Mouse (Mus musculus) stomach, embryonic 16.5 days (tissue): Measurements from ENCODE around the gene Capns1. TPM values are rescaled to one million over a fixed set of nuclear protein-coding genes. Genes with fewer than 3 reads are reported as not detected.
"Not testable (repeated sequence)": the region's sequence is repeated elsewhere in the genome, so short reads cannot be mapped to it uniquely, and the experiment has no call there.

Experiments
- ATAC-seq: fragments of 200-750 bp; cut with Nextera tagmentation; 2 replicates; pipeline ENCODE4 v1.8.0; 2017; ENCODE audit warnings: moderate number of reproducible peaks, moderate TSS enrichment; ENCODE audit not compliant: insufficient read depth, low FRiP score
- H3K27ac ChIP-seq: fragments of 300-500 bp; sonication (generic); 2 replicates; pipeline ENCODE4 v1.5.1; 2014; ENCODE audit warnings: low read length
- H3K27me3 ChIP-seq: fragments of 300-500 bp; sonication (generic); 2 replicates; pipeline ENCODE4 v1.6.1; 2014; ENCODE audit warnings: low read length, control low read depth, mixed read lengths; ENCODE audit not compliant: control insufficient read depth, insufficient read depth
- H3K36me3 ChIP-seq: fragments of 300-500 bp; sonication (generic); 2 replicates; pipeline ENCODE4 v1.6.1; 2014; ENCODE audit warnings: low read length; ENCODE audit not compliant: control insufficient read depth, insufficient read depth
- H3K4me1 ChIP-seq: fragments of 300-500 bp; sonication (generic); 2 replicates; pipeline ENCODE4 v1.6.1; 2014; ENCODE audit warnings: low read length, control low read depth, mixed read lengths; ENCODE audit not compliant: control insufficient read depth, insufficient read depth
- H3K4me2 ChIP-seq: fragments of 300-500 bp; sonication (generic); 2 replicates; pipeline ENCODE4 v1.6.1; 2014; ENCODE audit warnings: low read depth, low read length, mixed read lengths
- H3K4me3 ChIP-seq: fragments of 300-500 bp; sonication (generic); replicated peaks from 2 replicates; pipeline ENCODE4 v1.5.1; 2014; ENCODE audit warnings: mild to moderate bottlenecking, low read length
- H3K9ac ChIP-seq: fragments of 300-500 bp; sonication (generic); 2 replicates; pipeline ENCODE4 v1.6.1; 2014; ENCODE audit warnings: low read length
- H3K9me3 ChIP-seq: fragments of 300-500 bp; sonication (generic); replicated peaks from 2 replicates; pipeline ENCODE4 v1.6.1; 2016; ENCODE audit warnings: low read length, control low read depth; ENCODE audit not compliant: control insufficient read depth
- WGBS: fragments of 180-500 bp; shearing (Covaris S2); extraction: QIAGEN DNeasy Blood & Tissue Kit; methylation state at CpG from one replicate; pipeline ENCODE4 v1.1.7; 2014; 5-methylcytosine and 5-hydroxymethylcytosine counted together
- polyA plus RNA-seq: library from polyadenylated mRNA; unstranded; fragments of >200 nt; fragmentation: Nextera tagmentation; extraction: Ambion mirVana; gene quantifications from 2 replicates; pipeline ENCODE4 v1.2.1, GENCODE M21; 2015

Capns1 gene
- polyA plus RNA-seq = 90.0 and 98.5 TPM in 2 replicates

DNA sequence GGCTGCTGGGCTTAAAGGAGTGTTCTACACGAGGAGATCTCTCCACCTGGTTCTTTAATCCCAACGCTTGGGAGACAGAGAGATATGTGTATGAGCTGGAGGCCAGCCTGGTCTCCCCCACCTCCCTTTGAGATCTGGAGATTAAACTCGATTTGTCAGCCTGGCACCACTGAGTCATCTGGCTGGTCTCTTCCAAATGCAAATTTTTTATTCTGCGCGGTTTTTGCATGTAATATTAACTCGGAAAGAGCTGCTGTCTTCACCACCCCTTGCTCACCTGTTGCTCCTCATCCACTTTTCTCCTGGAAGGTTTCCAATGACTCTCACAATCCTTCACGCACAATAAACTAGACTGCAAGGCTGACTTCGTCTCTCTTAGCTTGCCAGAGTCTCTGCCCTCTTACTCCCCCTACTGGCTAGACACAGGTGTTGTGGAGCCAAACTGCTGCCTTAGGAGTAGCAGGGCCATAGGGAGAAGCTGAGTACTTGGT lies at the start of gene Capns1:
Gene Capns1, minus strand, starts transcription at position 331 of the 491 bp plus-strand sequence.
- Histone ChIP-seq H3K9me3 (no peaks in the 10 kb centered on the region), H3K4me3 (no peak within 1 kb of the TSS), H3K9ac (no peak within 1 kb of the TSS), H3K27ac (peak within 1 kb of the TSS; percentile 13; the same call in 1 of the 2 replicates), H3K27me3 (no peaks in the 10 kb centered on the region), H3K4me1 (peaks cover 10% of the 10 kb centered on the region), H3K4me2 (0 out of 2 replicates have a peak within 1 kb of the TSS, but pooled peaks have one; percentile 17), H3K36me3 (no peaks in the 10 kb centered on the region)
- WGBS = 6% methylated on average over 8 of the region's 8 CpGs
- 0 out of 2 replicates have a peak, but pooled peaks have one; percentile 7 for ATAC-seq

DNA sequence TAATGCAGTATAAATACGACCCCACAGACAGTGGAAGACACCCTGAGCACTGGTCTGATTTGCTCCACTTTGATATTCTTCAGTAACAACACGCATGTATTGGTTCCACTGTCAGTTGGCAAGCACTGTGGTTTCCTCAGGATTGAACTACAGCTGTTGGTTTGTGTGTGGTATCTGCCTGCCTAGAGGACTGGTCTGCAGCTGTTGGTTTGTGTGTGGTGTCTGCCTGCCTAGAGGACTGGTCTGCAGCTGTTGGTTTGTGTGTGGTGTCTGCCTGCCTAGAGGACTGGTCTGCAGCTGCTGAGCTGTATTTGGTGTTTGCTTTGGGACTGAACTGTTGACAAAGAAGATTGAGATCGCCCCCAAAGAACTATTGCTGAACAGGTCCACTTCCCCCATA lies 38.8 kb upstream of the Capns1 start:
- not testable (repeated sequence) for H3K27me3 ChIP-seq, H3K4me2 ChIP-seq, H3K27ac ChIP-seq, H3K4me1 ChIP-seq, H3K9me3 ChIP-seq, H3K9ac ChIP-seq, H3K4me3 ChIP-seq, H3K36me3 ChIP-seq, ATAC-seq
- 85% methylated on average over 3 of the region's 3 CpGs for WGBS

DNA sequence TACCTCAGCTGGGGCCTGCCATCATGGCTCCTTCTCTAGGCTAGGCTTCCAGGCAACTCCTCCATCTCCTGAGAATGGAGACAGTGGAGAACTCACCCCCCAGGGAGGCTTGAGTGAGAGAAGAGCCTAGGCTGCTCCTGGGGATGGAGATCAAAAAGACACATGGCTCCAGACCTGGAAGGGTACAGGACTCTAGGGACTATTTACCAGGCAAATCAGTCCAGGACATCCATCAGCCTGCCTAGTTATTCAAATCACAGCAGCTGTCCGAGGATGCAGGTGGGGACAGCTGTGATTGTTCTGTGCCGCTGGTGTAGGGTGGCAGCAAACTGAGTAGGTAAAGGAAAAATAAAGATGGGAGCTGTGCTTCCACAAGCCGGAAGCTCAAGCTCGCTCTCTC lies 37.0 kb upstream of the Capns1 start, which contains the start of gene Ovol3:
Gene Ovol3, minus strand, starts transcription at position 101 of the 400 bp plus-strand sequence.
- Histone ChIP-seq H3K27ac (no peak within 1 kb of the TSS), H3K9me3 (no peaks in the 10 kb centered on the region), H3K36me3 (no peaks in the 10 kb centered on the region), H3K4me3 (no peak within 1 kb of the TSS), H3K9ac (no peak within 1 kb of the TSS), H3K27me3 (no peaks in the 10 kb centered on the region), H3K4me2 (no peak within 1 kb of the TSS), H3K4me1 (peaks cover 14% of the 10 kb centered on the region)
- WGBS = 77% methylated on average over 4 of the region's 4 CpGs
- no peak for ATAC-seq

DNA sequence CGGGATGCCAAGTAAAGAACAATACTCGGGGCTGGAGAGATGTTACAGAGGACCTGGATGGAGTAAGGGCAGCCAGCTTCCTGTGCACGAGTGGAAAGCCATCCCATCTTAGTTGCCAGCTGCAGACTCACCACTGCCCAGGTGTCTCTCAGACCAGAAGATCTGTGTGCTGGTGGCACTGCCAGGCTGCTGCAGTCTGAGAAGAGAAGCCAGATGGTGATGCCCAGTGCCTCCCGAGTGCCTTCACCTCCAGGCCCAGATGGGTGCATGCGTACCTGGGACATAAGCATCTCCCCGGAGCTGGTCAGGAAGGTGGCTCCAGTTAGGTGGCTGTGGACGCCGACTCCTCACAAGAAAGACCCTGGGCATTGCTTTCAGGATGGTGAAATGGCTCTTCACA lies 36.5 kb upstream of the Capns1 start:
- Histone ChIP-seq H3K4me3 (no peak overlapping the region), H3K4me1 (peaks cover 14% of the 10 kb centered on the region), H3K9ac (no peak overlapping the region), H3K36me3 (no peaks in the 10 kb centered on the region), H3K27me3 (no peaks in the 10 kb centered on the region), H3K9me3 (no peaks in the 10 kb centered on the region), H3K27ac (no peak overlapping the region), H3K4me2 (no peak overlapping the region)
- WGBS = 88% methylated on average over 8 of the region's 8 CpGs
- no peak for ATAC-seq

DNA sequence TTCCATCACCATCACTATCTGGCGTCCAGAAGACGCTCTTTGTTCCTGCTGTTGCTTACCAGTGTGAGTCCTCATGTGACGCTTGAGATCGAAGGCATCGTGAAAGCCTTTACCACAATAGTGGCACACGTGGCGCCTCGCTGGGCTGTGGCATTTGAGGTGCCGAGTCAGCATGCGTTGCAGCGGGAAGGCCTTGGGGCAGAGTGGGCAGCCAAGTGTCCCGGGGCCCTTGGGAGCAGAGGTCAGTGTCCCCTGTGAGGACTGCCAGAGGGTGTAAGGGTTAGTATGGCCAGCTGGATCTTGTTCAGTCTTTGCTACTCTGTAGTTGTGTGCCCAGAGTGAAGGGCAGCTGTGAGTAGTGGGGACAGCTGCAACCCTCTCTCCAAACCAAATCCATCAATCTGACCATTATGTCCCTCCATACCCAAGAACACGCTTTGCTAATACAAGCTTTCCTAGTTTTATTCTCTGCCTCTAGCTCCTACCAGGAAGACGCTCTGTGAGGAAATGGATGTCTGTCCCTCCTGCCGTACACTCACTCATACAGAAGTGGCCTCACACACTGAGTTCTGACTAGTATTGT lies 35.8 kb upstream of the Capns1 start:
- Histone ChIP-seq H3K4me1 (peaks cover 14% of the 10 kb centered on the region), H3K36me3 (no peaks in the 10 kb centered on the region), H3K27ac (no peak overlapping the region), H3K9me3 (no peaks in the 10 kb centered on the region), H3K9ac (no peak overlapping the region), H3K4me2 (no peak overlapping the region), H3K27me3 (no peaks in the 10 kb centered on the region), H3K4me3 (no peak overlapping the region)
- 87% methylated on average over 15 of the region's 15 CpGs for WGBS
- no peak for ATAC-seq

DNA sequence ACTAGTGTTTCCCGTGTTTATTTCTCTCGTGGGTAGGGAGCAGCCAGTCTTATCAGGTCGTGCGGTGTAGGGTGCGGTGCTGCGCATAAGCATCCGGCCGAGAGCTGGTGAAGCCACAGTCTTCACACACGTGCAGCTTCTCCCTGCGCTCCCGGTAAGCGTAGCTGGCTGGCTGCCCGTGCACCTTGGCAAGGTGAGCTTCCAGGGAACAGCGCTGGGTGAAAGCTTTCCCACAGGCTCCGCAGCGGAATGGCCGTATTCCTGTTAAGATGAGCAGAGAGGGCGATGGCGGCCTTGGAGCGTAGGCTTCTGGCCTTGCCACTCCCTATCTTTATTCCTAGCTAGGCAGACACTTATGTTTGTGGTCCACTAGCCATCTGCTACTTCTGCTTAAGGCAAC lies 34.8 kb upstream of the Capns1 start:
- 84% methylated on average over 20 of the region's 20 CpGs for WGBS
- Histone ChIP-seq H3K36me3 (no peaks in the 10 kb centered on the region), H3K9me3 (no peaks in the 10 kb centered on the region), H3K27me3 (no peaks in the 10 kb centered on the region), H3K27ac (no peak overlapping the region), H3K9ac (no peak overlapping the region), H3K4me1 (peaks cover 14% of the 10 kb centered on the region), H3K4me3 (no peak overlapping the region), H3K4me2 (peak overlapping the region; percentile 81)
- no peak for ATAC-seq

DNA sequence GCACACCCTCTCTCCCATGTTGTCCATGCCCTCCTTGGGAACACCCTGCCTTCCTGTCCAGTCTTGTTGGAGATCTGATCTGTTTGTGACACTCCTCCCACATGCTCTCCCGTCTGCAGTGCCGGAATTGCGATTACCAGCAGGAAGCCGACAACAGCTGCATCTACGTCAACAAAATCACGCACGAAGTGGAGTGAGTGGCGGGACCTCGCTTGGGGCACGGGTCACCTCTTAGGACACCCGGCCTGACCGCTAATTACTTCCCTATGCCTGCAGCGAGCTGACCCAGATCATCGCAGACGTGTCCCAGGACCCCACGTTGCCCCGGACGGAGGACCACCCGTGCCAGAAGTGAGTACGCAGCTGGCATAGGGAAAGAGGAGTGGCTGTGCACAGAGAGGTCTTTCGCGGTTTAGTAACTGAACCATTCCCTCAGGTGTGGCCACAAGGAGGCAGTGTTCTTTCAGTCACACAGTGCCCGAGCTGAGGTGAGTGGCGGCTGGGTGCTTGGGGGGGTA lies 34.1 kb upstream of the Capns1 start:
- ATAC-seq = peak; percentile 9; the same call in 1 of the 2 replicates
- H3K36me3 ChIP-seq = no peaks in the 10 kb centered on the region
- H3K27ac ChIP-seq = peak overlapping the region; percentile 97
- H3K27me3 ChIP-seq = no peaks in the 10 kb centered on the region
- peak overlapping the region; percentile 84 for H3K9ac ChIP-seq
- H3K4me3 ChIP-seq = peak overlapping the region; percentile 83
- 3% methylated on average over 24 of the region's 24 CpGs for WGBS
- peaks cover 14% of the 10 kb centered on the region for H3K4me1 ChIP-seq
- H3K9me3 ChIP-seq = no peaks in the 10 kb centered on the region
- peak overlapping the region; percentile 81 for H3K4me2 ChIP-seq

DNA sequence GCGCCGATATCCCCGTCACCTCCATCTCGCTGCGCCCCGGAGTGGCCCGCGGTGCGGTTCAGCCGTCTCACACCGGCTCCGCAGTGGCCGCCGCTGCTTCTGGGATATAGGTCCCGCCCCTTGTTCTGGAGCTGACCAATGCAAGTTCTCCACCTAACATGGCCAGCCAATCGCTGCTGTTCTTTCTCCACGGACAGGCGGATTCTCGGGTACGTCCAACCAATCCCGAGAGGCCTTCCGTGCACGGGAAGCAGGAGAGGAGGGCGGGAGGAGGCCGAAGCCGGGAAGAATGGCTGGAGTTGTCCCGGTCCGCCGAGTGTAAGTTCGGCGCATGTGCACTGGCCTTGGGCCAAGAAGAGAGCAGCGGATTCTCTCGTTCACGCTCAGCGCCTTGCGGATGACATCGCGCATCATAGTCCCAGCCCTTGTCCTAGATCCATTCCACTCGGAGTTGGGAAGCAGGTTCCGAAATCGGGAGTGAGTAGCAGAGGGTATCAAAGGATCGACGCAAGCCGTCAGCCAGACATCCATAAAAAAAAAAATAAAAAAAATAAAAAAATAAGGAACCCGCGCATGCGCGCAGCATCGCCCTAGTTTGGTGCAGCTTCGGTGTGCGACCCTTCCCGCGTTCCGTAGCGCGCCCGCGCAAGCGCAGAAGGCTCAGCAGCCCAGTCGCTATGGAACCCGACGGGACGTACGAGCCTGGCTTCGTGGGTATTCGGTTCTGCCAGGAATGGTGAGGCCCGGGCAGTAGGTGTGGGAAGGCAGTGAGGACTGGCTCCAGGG lies 33.3 kb upstream of the Capns1 start, which contains the start of the genes Polr2i and Tbcb:
Gene Polr2i, plus strand, starts transcription at position 280 of the 786 bp plus-strand sequence.
Gene Tbcb, minus strand, starts transcription at position 604 of the 786 bp plus-strand sequence.
- Histone ChIP-seq H3K27ac (peak within 1 kb of the TSS; percentile 97), H3K27me3 (no peaks in the 10 kb centered on the region), H3K9ac (peak within 1 kb of the TSS; percentile 84), H3K4me2 (peak within 1 kb of the TSS; percentile 82), H3K9me3 (no peaks in the 10 kb centered on the region), H3K36me3 (peaks cover 4% of the 10 kb centered on the region; the same call in 1 of the 2 replicates), H3K4me1 (peaks cover 14% of the 10 kb centered on the region), H3K4me3 (peak within 1 kb of the TSS; percentile 83)
- under 1% methylated on average over 67 of the region's 67 CpGs for WGBS
- peak; percentile 96 for ATAC-seq

DNA sequence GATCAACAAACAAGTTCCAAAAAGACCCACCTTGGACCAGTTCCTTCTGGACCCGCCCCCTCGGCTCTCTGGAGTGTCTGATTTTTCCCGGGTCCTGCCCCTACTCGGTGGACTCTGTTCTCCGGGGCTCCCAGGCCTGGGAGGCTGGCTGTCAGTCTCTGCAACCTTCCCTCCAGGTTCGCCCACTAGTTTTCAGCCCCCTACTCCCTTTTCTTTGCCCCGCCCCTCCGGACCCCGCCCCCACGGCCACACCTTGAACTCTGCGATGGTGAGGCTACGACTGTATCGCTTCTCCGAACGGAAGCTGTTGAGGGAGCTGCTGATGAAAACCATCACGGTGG lies 32.7 kb upstream of the Capns1 start:
- 0% methylated on average over 16 of the region's 16 CpGs for WGBS
- no peak overlapping the region; the same call in 1 of the 2 replicates for H3K27ac ChIP-seq
- H3K9ac ChIP-seq = peak overlapping the region; percentile 81
- H3K36me3 ChIP-seq = peaks cover 9% of the 10 kb centered on the region; the same call in 1 of the 2 replicates
- no peaks in the 10 kb centered on the region for H3K27me3 ChIP-seq
- H3K4me1 ChIP-seq = peaks cover 14% of the 10 kb centered on the region
- H3K4me3 ChIP-seq = peak overlapping the region; percentile 83
- no peaks in the 10 kb centered on the region for H3K9me3 ChIP-seq
- ATAC-seq = no peak
- peak overlapping the region; percentile 82 for H3K4me2 ChIP-seq
